Mouse (Mus musculus): ENCODE results near the gene Loxl1.

Loxl1 gene

DNA sequence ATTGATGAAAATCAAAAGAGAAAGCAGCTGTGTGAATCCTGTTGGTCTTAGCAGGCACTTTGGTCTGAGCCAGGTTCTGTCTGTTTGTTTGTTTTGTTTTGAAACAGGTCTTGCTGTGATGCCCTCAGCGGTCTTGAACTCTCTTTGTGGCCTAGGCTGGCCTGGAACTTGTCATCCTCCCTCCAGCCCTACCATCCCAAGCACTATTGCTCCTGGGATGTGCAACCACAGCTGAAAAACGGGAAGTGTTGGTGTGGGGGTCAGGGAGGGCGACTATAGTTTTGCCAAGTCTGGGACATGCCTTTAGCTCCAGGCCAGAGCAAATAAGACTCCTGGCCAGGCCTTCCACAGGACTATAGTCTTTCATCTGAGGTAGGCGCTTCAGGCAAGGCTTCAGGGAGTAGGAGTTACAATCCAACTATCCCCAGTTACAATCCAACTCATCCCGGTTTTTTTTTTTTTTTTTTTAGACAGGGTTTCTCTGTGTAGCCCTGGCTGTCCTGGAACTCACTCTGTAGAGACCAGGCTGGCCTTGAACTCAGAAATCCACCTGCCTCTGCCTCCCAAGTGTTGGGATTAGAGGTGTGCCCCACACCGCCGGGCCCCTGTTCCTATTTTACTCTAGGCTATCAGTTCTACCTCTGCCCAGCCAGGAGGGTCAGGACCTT is 64.1 kb downstream of the Loxl1 start:
- DNase-seq (ENCODE audit: low spot score) = no peak

DNA sequence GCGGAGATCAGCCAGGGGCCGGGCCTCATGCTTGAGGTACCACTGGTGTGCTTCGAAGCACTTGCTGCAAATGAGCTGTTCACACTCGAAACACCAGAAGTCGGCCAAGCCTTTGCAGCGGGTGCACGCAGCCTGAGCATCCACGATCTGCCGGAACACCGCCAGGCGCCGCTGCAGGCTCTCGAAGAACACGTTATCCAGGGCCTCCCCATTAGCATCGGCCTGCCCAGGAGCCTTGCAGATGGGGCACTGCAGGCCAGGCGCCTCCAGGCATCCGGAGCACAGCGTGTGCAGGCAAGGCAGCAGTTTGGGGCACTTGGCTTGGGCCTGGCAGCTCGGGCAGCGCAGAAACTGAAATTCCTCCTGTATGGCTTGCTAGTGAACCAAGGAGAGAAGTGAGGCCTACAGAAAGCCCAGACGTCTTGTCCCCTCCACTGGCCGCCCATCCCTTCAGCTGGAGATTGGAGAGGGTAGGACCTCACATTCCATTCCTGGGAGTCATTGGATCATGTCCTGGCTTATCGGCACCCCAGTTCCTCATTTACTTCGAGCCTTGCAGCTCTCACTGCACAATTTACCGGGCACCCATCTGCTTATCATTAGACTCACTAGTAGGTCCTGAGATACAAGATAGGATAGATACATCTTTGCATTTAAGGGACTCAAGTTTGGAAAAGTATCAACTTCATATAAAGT is 65.8 kb downstream of the Loxl1 start:
- peak; percentile 81 for DNase-seq (ENCODE audit: low spot score)

DNA sequence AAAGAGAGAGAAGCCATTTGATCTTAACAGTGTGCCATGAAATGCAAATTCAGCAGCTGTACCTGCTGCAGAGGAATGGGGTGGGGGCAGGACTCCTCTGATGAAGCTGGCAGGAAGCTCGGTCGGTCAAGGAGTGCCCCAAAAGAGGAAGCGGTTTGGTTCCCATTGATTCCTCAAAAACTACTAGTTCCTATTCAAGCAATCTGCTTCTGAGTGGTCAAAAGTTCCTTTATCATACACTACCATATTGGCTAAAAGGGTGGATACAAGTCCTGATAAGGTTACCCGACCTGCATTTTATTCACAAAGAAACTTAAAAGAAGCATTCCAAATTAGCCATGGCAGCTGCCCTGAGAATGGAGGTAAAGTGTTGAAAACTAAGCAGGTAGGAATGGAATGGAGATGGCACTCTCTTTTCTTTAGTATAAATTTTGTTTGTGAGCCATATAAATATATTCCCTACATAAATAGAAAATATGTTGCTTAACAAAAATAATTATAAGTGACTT is 66.8 kb downstream of the Loxl1 start:
- DNase-seq (ENCODE audit: low spot score) = no peak

DNA sequence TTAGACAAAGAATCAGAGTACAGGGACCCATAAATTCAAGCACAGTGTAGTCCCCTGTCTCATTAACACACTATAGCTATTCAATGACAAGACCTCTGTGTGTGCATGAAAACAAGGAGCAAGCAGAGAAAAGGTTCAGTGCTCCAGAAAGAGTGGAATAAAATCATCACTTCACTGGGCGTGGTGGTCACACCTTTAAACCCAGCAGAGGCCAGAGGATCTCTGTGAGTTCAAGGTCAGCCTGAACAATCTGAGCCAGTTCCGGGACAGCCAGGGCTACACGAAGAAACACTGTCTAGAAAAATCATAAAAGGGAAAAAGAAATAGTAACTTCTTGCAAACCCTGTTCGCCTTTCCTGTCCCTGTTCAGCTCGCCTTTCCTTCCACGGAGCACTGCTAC is 69.3 kb downstream of the Loxl1 start:
- DNase-seq (ENCODE audit: low spot score) = no peak

DNA sequence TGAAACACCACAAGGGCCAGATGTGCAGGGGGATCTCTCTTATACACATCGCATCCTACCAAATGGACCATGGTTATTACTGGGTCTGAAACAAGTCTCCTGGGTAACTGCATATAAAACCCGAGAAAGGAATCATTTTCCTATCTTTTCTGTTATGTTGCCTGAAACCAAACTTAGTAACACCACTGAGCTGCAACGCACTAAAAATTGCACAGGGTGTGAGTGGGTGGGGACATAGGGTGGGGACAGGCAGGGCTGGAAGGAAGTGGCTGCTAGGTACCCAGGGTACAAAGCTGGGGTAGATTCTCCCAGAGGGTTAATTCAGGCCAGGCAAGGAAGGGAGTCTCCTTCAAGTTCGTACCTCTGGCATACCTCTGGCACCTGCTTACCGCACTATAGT is 70.3 kb downstream of the Loxl1 start:
- DNase-seq (ENCODE audit: low spot score) = no peak

DNA sequence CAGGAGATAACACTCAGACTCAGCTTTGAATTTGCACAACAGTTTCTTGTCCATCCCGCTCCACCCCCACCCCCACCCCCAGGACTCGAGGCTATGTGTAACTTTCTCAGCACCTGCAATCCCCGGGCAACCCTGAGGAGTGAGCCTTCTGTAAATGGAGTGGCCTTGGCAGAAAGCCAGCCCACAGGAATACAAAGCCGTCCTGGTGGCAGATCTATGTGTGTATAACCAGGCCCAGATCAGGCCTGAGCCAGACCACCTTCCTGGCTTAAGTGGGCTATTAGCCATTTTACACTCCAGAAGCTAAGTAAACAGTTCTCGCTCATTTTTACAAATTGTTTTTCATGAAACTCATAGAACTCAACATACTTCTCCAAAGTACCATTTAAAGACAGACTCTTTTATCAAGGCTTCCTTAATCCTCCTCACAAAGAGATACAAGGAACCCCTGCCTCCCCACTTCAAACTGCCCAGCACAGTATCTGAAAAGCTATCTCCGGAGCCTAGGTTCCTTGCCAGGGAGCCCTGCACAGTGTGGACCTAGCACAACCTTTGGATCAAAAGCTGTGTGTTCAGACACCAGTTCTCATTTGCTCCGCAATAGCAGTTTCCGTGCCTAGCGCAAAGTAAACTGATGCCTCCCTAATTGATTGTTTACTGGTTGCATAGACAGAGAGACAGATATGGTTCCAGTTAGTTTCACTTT is 71.1 kb downstream of the Loxl1 start:
- DNase-seq (ENCODE audit: low spot score) = peak; percentile 58

Measured in ovary, postnatal 36 days (tissue).